Mouse (Mus musculus) olfactory bulb, adult 2 months (tissue): ENCODE measurements around the gene Elf1.
"Not testable (repeated sequence)": the region's sequence is repeated elsewhere in the genome, so short reads cannot be mapped to it uniquely, and the experiment has no call there.

ENCODE experiments used
- CTCF ChIP-seq: fragments of 200-500 bp; IDR thresholded peaks from 2 replicates; pipeline ENCODE4 v1.5.1; 2012; ENCODE audit warnings: low read depth, mild to moderate bottlenecking, low read length, moderate library complexity; ENCODE audit not compliant: insufficient read depth
- POLR2A ChIP-seq: fragments of 200-500 bp; IDR thresholded peaks from 2 replicates; pipeline ENCODE4 v1.6.1; 2012; ENCODE audit warnings: mild to moderate bottlenecking, low read depth, low read length, moderate library complexity; ENCODE audit not compliant: insufficient read depth

GRCm38 (mm10) chr14:79451681-79452590 lies 29.1 kb upstream of the Elf1 start, which contains the start of gene Kbtbd6:
- TF ChIP-seq CTCF, POLR2A: not testable (repeated sequence)
